Mouse (Mus musculus): Measurements from ENCODE around the gene Nob1.

Nob1 gene

DNA sequence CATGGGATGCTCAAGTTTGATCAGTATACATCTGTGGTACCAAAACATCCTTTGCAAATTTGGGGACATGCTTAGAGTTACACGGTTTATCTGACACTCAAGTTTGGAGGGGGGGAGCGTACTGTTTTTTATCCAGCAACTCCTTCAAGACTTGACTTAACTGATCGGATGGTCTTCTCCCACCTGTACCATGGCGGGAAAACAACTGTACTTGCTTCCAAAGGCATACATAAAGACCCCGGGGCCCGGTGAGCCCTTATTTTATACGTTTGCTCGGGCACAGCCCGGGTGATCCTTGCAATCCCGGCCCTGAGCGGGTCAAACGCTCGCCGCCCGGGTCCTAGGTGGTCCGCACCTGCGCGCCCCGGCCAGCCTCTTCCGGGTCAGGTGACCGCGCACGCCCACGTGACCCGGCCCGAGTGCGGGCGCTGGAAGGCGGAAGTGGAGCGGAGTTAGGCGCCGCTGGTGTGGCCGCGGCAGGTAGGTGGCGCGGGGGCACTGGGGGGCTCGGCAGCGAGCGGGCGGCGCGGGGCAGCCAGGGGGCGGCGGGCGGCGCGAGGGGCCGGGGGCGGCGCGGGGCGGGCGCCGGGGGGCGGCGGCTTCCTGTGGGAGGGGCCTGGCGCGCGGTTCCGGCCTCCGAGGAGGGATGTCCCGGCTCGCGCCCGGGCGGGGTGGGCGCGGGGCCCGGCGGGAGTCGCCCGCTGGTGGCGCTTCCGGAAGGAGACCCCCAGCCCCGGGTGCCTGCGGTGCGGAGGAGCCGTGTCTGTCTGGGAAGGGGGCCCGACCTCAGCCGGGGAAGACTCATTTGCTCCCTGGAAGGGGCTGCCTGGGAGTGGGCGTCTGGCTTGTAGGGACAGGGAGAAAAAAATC, 11.3 kb upstream of the Nob1 start, which contains the start of gene Wwp2:
Wwp2 (plus strand) TSS at position 404 of the 870 bp plus-strand sequence.
- DNase-seq: peak; percentile 79 to 80

DNA sequence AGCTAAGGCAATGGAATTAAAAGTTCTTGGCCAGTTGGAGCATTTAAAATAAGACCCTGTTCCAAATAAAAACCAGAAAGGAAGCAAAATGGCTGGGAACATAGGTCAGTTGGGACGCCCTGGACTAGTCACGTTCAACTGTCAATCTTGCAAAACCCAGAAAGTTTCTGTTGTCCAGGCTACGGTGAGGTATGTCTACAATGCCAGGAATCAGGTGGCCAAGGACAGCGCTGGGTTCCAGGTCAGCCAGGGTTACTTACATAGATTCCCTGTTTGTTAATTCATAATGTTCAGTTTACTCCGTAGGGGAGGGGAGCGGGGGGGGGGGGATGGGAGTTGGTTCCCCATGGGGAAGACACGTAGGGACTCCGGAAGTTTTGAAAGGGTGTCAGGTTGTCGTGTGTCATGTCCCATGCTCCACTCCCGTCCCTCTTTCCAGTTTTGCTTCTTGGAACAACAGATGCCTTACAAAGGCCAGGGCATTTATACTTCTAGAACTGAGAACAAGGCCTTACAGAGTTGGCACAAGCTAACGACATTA, 10.6 kb upstream of the Nob1 start:
- DNase-seq: no peak

DNA sequence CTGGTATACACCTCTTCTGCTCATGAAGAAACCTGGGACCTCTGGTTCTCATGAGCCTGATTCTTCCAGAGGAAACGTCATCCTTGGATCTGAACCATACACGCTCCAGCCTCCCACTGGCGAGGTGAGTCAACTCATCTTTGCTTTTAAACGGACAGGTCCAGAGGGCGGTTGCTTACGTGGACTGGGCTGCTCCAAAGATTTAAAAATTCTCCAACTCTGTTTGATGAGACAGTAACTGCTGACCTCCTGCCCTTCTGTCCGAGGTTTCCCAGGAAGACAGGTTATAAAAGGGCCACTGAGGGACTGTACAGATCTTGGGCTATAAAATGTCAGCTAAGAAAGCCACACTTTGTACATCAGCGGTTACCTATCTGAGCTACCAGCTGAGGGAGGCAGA, 6.0 kb upstream of the Nob1 start:
- no peak for DNase-seq

DNA sequence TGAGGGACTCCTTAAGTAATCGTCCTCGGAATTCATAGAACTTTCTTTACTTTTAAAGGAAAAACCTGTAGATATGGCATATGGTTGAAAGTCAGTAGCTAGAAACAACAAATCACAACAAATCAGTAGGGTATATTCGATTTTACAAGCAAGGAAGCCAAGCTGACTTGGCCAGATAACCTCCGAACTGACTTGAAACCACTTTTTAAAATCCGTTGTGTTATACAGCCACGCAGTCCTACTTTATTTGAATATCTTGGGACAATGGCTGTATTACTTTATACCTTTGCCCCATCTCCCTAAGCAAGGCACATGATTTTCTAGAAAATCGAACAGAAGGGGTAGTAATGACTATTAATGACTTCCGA, 363 bp upstream of the Nob1 start:
- DNase-seq: no peak

DNA sequence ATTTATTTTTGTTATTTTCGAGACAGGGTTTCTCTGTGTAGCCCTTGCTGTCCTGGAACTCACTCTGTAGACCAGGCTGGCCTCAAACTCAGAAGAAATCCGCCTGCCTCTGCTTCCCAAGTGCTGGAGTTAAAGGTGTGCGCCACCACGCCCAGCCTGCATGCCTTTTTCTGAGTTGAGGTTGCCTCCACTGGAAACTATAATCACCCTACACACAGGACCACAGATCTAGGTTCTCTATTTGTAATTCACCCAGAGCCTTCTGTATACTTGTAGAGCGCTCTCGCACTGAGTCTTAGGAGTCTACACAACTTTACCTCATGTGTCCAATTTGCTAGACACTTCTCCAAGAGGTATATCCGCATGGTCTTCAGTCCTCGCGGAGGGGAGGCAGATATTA, 675 bp downstream of the Nob1 start:
- no peak for DNase-seq

DNA sequence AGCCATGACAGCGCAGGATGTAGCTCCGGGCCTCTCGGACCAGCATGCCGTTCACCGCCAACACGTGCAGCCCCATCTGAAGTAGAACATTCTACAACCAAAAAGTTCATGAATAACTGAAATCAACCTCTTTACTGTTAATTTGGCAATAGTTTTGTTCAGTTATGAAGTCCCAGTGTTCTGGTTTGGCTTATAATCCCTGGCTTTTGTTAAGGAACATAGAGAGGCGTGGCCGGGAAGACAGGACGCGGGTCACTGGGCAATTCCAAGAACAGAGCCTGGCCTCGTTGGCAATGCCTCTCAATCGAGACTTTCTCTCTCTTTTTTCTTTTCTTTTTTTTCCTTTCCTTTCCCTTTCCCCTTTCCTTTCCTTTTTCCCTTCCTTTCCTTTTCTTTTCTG, 7.8 kb downstream of the Nob1 start:
- no peak for DNase-seq

DNA sequence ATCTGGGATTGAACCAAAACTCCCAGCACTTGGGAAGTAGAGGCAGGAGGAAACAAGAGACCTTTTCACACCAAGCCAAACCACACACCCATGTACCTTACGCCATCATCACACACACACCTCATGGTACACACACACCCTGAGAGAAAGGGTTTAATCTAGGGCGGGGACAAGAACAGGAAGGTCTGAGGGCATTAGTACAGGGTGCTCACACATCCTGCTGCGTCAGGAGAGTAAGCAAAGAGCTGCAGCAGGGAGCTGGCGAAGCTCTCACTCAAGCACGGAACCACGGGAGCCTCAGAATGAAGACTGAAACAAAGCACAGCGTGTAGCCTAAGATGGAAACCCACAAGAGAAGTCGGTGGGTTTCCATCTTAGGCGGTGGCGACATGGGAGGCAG, 11.0 kb downstream of the Nob1 start:
- DNase-seq: no peak

DNA sequence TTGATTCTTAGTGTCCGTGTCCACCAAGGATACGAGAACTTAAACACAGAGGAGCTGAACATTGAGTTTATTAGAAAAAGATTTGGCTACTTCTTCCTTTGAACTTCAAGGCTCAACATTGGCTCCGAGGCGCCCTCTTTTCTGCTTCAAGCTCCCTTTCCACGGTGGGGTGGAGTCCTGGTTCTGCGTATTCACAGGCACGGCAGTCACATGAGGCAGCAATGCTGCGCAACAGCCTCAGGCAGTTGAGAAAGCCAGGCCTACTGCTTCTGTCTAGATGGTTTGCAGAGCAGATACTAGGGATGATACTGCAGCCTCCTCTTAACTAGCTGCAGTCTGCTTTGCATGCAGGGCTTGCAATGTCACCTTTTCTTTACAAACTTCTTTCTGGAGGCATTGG, 12.3 kb downstream of the Nob1 start:
- DNase-seq: no peak

DNA sequence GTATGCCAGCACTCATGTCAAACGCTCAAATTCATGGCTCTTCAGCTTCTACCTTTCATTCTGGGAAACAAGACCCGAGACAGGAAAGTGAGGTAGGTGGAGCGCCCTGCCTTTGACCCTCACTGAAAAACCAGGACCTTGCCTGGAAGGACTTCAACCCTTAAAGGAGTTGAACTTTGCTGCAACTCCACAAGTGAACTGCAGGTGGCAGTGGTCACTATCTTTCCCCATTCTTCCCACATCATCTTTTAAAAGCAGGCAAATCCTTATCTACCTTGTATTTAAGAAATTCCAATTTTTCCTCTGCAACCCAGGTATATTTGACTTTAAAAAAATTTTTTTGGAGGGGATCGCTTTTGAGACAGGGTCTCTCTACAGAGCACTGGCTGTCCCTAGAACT, 13.5 kb downstream of the Nob1 start:
- DNase-seq: no peak

DNA sequence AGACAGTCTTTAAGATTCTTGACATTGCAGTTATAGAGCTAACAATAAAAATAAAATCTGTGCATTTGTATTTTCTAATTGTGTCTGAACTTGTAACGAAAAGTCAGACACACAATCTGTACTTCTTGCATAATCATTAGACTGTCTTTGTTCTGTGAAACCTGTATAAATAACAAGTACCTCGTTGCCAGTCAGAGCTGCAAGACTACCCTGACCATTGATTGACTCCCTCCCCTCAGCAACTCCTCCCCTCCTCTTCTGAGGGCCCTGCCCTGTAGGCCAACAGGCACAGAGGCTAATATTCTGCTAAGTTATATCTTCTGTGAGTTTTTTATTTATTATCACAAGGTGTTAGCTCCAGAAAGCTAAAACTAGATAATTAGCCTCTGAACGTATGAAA, 18.9 kb downstream of the Nob1 start:
- DNase-seq: no peak

DNA sequence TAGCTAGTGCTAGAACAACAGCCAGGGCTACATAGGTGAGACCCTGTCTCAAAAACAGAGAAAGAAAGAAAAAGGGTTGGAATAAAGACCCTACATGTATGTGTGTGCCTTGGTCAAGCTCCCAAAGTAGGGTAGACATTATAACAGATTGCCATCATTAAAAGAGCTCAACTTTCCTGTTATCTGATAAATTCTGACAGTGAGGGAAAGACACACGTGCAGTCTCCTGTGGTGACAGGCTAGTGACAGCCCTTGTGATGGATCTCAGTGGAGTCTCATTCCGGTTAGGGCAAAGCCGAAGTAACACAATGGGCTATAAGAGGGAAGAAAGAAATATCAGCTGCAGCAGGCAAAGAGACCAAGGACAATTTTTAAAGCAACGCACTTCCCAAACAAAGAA, 20.8 kb downstream of the Nob1 start:
- no peak for DNase-seq

DNA sequence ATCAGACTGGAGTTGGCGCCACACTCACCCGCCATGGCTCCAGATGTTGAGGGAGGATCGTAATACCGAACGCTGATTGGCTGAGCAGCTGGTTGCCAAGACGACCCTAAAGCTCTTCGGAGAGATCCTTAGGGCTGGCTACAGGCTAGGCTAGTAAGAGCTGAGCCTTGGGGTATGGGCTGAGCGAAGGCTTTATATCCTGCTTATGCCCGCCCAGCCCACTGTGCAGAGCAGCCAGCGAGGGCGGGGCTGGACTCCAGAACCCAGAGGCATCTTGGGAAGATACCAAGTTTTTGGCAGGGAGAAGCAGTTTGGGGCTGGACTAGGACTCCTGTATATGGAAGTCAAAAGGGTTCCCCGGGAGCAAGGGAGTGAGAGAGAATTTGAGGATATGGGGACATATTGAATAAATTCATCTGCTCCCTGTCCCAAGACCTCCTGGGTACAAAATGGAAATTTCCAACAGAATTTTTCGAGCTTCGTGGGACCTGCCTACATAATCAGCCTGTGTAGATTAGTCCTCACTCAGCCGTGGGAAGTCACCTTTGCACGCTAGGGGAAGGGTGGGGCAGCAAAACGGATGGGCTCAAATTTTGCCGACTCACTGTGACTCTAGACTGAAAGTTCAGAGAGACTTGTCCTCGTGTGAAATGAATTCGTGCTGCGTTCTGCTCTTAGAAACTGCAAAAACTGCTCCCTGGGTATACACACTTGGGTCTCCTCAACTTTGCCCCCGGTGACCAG, 21.6 kb downstream of the Nob1 start, which contains the start of gene Nqo1:
Nqo1 (minus strand) TSS at position 169 of the 744 bp plus-strand sequence.
- DNase-seq: peak; percentile 24 to 39

DNA sequence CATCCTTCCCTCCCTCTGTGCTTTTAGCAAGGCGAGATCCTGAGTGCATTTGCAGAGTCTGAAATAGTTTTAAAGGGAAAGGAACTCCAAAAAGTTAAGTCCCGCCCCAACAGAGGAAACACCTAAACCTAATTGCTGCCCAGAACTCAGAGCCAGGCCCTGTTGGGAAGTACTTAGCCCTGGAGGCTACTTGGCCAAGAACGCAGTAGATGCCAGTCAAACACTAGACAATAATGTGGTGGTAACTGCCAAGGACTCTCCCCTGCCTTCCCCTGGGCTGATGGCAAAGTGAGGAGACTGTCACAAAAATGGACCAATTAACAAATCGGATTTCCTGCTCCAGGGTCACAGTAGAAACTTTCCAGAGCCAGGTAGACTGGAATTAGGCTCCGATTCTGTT, 23.0 kb downstream of the Nob1 start:
- no peak for DNase-seq

DNA sequence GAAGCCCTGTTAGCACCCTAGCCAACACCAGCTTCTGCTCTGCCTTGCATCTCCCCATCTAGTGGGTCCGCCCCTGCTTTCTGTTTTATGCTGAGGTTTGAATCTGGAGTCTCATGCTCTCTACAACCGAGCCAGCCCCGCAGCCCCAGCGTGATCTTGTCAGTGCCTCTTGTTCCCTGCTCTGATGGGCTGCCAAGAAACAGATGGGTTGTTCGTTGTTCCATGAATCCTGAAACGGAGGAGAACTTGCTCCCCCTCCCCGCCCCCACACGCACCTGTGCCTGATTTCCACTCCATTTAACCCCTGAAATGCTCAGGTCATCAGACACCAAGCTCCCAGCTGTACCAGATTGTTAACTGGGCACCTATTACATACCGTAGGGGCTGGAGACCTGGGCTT, 25.4 kb downstream of the Nob1 start:
- no peak for DNase-seq

DNA sequence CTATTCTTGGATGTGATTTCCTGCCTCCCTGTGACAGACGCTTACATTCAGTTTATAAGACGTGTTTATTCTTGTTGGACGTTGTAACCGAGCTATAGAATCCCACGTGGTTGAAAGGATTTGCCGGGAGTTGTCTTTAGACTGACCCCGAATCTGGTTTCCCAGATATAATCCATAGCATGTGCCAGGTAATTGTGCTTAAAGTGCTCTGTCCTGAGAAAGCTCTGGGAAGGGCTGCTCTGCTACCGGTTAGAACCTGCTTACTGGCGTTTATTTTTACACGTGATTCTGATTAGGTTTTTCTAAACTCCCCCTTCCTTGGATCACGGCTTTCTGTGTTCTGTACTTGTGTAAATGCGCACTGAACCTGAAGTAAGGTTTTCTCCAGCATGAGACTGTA, 27.2 kb downstream of the Nob1 start:
- no peak for DNase-seq

DNA sequence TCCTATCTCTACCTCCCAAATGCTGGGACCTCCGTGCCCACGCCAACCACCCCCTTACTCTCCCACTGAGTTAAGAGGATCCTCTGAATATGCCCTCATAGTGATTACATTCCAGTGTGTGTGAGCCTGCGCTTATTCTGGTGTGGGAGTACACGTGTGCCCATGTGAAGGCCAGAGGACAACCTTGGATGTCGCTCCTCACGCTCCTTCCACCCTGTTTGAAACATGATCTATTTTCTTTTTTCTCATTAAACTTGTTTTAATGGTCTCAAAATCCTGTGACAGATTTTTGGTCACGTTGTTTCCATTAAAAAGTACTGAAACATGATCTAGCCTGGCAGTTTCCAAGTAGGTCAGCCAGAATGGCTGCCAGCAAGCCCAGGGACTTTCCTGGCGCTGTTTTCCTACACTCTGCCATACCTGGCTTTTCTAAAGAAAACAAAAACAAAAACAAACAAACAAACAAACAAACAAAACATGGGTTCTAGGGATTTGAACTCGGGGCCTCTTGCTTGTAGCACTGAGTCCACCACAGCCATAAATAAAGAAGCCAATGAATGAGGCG, 28.7 kb downstream of the Nob1 start:
- no peak for DNase-seq

DNA sequence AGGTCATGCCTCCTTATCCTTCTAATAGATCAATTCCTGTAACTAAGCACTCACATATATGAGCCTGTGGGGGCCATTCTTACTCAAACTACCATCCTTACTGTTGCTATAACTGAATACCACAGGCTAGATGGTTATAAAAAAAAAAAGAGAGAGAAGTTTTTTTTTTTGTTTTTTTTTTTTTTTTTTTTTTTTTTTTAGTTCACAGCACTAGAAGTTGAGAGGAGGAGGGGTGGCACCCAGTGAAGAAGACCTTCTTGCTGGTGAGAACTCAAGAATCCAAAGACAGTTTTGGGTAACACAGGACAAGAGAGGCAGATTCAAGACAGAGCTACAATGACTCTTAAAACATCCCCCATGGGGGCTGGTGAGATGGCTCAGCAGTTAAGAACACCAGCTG, 29.5 kb downstream of the Nob1 start:
- no peak for DNase-seq

DNA sequence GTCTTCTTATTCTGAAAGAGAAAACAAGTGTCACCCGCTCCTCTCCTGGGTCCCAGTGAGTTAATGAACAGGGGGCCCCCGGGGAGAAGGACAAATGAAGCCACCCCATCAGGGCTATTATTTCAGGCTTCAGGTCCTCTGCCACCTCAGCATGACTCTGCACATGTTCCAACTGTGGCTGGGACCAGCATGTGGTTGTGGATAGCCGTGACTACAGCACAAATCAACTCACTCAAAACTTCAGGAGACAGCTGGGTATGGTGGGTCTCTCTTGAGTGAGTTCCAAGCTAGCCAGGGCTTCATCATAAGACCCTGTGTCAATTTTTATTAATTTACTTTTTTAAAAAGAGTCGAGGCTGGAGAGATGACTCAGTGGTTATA, 33.7 kb downstream of the Nob1 start:
- no peak for DNase-seq

DNA sequence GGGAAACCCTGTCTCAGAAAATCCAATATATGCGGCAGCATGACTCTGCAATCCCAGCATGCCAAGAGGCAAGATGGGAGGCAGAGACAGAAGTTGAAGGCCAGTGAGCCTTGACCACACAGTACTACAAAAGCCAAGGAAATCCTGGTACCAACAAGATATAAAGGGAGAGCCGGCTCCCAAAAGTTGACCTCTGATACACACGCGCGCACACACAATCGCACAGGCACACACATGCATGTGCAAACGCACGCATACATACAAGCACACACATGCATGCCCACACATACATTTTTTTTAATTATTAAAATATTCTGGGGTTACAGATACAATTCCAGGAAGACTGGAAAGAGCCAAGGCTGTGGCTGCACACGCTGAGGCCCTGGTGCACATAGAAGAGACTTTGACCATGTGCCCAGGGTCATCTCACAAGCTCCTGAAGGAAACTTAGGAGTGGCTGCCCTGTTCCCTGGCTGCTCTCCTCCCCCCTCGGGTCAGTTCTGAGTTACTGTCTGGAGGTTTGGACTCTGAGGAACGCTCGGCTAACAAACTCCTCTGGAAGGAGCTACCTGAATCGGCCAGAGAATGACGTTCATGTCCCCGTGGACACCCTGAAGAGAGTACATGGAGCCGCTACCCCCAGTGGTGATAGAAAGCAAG, 34.2 kb downstream of the Nob1 start:
- no peak for DNase-seq

DNA sequence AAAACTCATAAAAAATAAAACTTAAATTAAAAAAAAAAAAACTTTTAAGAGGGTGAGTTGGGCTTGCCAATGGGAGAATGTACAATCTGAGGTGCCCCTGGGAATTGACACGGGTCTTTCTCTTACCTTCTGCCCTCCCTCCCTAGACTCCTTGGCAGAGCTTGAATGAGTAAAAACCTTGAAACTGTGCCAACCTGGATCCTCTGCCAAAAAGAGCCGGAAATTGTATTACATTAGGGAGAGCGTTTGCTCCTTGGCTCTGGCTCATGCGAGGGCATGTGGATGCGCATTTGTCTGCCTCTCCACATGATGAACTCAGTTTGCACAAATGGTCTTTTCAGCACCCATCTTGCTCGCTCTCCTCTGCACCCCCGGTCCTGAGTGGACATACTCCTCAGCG, 35.3 kb downstream of the Nob1 start:
- no peak for DNase-seq

DNA sequence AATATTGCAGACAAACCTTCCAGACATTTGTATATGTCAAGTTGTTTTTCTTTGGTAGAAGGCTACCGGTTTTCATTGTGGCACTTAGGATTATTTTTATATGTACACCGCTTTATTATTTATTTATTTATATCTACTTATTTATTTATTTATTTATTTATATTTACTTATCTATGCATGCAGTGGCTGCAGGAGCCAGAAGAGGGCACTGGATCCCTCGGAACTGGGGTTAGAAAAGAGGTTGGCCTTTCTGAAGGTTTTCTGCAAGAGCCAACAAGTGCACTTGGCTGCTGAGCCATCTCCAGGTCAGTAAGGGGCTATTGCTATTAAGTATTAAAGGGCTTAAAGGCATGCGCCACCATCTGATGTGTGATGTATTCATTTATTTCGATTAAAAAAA, 37.0 kb downstream of the Nob1 start:
- no peak for DNase-seq

DNA sequence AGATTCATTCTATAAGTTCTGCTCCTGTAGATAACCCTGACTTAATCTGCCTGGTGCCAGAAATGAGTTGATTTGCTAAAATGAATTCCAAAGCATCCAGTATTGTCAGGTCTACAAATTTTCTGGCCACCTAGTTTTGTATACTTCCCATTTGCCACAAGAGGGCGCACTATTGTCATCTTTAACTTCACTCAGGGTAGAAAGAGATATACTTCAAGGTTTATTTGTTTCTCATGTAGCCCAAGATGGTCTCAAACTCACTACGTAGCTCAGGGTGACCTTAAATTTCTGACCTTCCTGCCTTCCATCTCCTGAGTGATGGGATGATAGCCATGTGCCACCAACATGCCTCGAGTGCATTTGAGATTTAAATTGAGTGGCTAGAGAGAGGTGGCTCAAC, 38.2 kb downstream of the Nob1 start:
- no peak for DNase-seq

DNA sequence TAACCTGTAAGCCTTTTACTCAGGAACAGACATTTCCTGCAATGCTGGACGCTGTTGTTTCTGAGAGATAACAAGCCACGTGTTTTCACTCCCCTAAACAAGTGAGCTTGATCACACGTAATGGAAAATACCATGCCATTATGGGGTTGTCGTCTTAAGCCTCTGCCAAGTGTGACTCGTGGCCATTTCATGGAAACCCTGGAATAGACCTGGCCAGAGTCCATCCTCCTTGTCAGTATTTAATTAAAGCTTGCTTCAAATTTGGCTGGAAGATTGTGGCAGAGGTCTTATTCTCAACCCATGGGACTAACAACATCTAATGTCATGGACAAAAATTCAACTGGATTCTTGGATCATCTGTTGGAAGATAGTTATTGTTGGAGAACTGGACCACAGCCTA, 38.7 kb downstream of the Nob1 start:
- no peak for DNase-seq
